Mouse (Mus musculus) MEL (cell line): ENCODE measurements around the gene A930009A15Rik. TPM values are rescaled to one million over a fixed set of nuclear protein-coding genes. Genes with fewer than 3 reads are reported as not detected.

Source experiments
- DNase-seq: peaks from one replicate; pipeline ENCODE4 v3.0.0; 2011; ENCODE audit warnings: low read depth, low spot score
- H3K27ac ChIP-seq: 2 replicates; pipeline ENCODE4 v1.5.1; 2012; ENCODE audit warnings: low read depth, mild to moderate bottlenecking, control low read depth, low read length, moderate library complexity; ENCODE audit not compliant: control insufficient read depth
- H3K27me3 ChIP-seq, 2 experiments: fragments of 150-350 bp in 1 of 2; sonication (generic) in 1 of 2; 2 replicates each; pipeline ENCODE4 v1.6.1; 2012; ENCODE audit warnings: low read length in 2 of 2, mild to moderate bottlenecking in 2 of 2, improper control_type of control experiment in 1 of 2, moderate library complexity in 1 of 2; ENCODE audit not compliant: insufficient read depth in 2 of 2, control insufficient read depth in 1 of 2
- H3K36me3 ChIP-seq, 2 experiments: 2 replicates each; pipeline ENCODE4 v1.6.1; 2012 to 2014; ENCODE audit warnings: low read length in 2 of 2, improper control_type of control experiment in 1 of 2, inconsistent platforms in 1 of 2, mild to moderate bottlenecking in 1 of 2; ENCODE audit not compliant: insufficient read depth in 2 of 2, control insufficient read depth in 1 of 2
- H3K4me1 ChIP-seq, 2 experiments: fragments of 150-350 bp in 1 of 2; sonication (generic) in 1 of 2; 2 replicates each; pipeline ENCODE4 v1.6.1; 2012; ENCODE audit warnings: low read length in 2 of 2, improper control_type of control experiment in 1 of 2, mild to moderate bottlenecking in 1 of 2; ENCODE audit not compliant: insufficient read depth in 2 of 2, control insufficient read depth in 1 of 2
- H3K4me3 ChIP-seq, 2 experiments: fragments of 150-350 bp in 1 of 2; sonication (generic) in 1 of 2; 2 replicates each; pipeline ENCODE4 v1.5.1; 2012; ENCODE audit warnings: low read depth in 2 of 2, low read length in 2 of 2, mild to moderate bottlenecking in 2 of 2, moderate library complexity in 2 of 2, control low read depth in 1 of 2, improper control_type of control experiment in 1 of 2; ENCODE audit not compliant: control insufficient read depth in 1 of 2, insufficient read depth in 1 of 2
- H3K79me2 ChIP-seq: 2 replicates; pipeline ENCODE4 v1.6.1; 2012; ENCODE audit warnings: mild to moderate bottlenecking, low read length, moderate library complexity; ENCODE audit not compliant: control insufficient read depth, poor library complexity, insufficient read depth
- H3K9ac ChIP-seq: 2 replicates; pipeline ENCODE4 v1.6.1; 2012; ENCODE audit warnings: low read depth, mild to moderate bottlenecking, control low read depth, low read length, moderate library complexity; ENCODE audit not compliant: control insufficient read depth, poor library complexity, severe bottlenecking
- H3K9me3 ChIP-seq: fragments of 150-350 bp; sonication (generic); replicated peaks from 2 replicates; pipeline ENCODE4 v1.6.1; 2012; ENCODE audit warnings: mild to moderate bottlenecking, low read length, improper control_type of control experiment, moderate library complexity; ENCODE audit not compliant: insufficient read depth
- CHD2 ChIP-seq: IDR thresholded peaks from 2 replicates; pipeline ENCODE4 v1.6.1; 2011; ENCODE audit warnings: low read length, improper control_type of control experiment
- E2F4 ChIP-seq: IDR thresholded peaks from 2 replicates; pipeline ENCODE4 v1.6.1; 2011; ENCODE audit warnings: low read depth, low read length, improper control_type of control experiment, borderline replicate concordance
- EP300 ChIP-seq, 2 experiments: IDR thresholded peaks; 2 replicates each; pipeline ENCODE4 v1.6.1; 2011; ENCODE audit warnings: improper control_type of control experiment in 2 of 2, low read length in 2 of 2, low read depth in 1 of 2, mild to moderate bottlenecking in 1 of 2
- ETS1 ChIP-seq: IDR thresholded peaks from 2 replicates; pipeline ENCODE4 v1.6.1; 2012; ENCODE audit warnings: low read depth, mild to moderate bottlenecking, inconsistent platforms, low read length, improper control_type of control experiment, moderate library complexity
- MAX ChIP-seq: IDR thresholded peaks from 2 replicates; pipeline ENCODE4 v1.6.1; 2011; ENCODE audit warnings: low read length, improper control_type of control experiment
- MYC ChIP-seq: IDR thresholded peaks from 2 replicates; pipeline ENCODE4 v1.6.1; 2011; ENCODE audit warnings: low read depth, mild to moderate bottlenecking, low read length, improper control_type of control experiment, moderate library complexity
- POLR2A ChIP-seq, 2 experiments: IDR thresholded peaks; 2 replicates each; pipeline ENCODE4 v1.6.1; 2011 to 2012; ENCODE audit warnings: low read length in 2 of 2, mild to moderate bottlenecking in 2 of 2, control low read depth in 1 of 2, improper control_type of control experiment in 1 of 2, low read depth in 1 of 2, moderate library complexity in 1 of 2; ENCODE audit not compliant: control insufficient read depth in 1 of 2, insufficient read depth in 1 of 2, poor library complexity in 1 of 2
- POLR2AphosphoS2 ChIP-seq: IDR thresholded peaks from 2 replicates; pipeline ENCODE4 v1.6.1; 2011; ENCODE audit warnings: low read length, improper control_type of control experiment
- POLR2AphosphoS5 ChIP-seq: IDR thresholded peaks from 2 replicates; pipeline ENCODE4 v1.6.1; 2012; ENCODE audit warnings: low read depth, borderline replicate concordance, mild to moderate bottlenecking, inconsistent platforms, low read length, moderate library complexity, mixed read lengths
- RAD21 ChIP-seq: IDR thresholded peaks from 2 replicates; pipeline ENCODE4 v1.6.1; 2011; ENCODE audit warnings: mild to moderate bottlenecking, low read depth, low read length, improper control_type of control experiment
- TAL1 ChIP-seq: IDR thresholded peaks from 2 replicates; pipeline ENCODE4 v1.6.1; 2012; ENCODE audit warnings: mild to moderate bottlenecking, inconsistent platforms, low read length, moderate library complexity, mixed read lengths
- TBP ChIP-seq: IDR thresholded peaks from 2 replicates; pipeline ENCODE4 v1.8.0; 2011; ENCODE audit warnings: low read depth, low read length, improper control_type of control experiment
- ZC3H11A ChIP-seq: IDR thresholded peaks from 2 replicates; pipeline ENCODE4 v1.6.1; 2012; ENCODE audit warnings: low read depth, mild to moderate bottlenecking, inconsistent platforms, low read length, improper control_type of control experiment
- ZKSCAN1 ChIP-seq: IDR thresholded peaks from 2 replicates; pipeline ENCODE4 v1.6.1; 2012; ENCODE audit warnings: low read depth, mild to moderate bottlenecking, inconsistent platforms, low read length, improper control_type of control experiment, moderate library complexity
- polyA plus RNA-seq, 2 experiments: library from polyadenylated mRNA; stranded (reverse) in 1 of 2; unstranded in 1 of 2; fragments of >175 nt in 1 of 2; fragments of >200 nt in 1 of 2; gene quantifications; 2 replicates each; pipeline versions ENCODE4 v1.2.1 to v1.2.4; 2012; ENCODE audit warnings: low replicate concordance in 2 of 2, low read depth in 1 of 2; ENCODE audit not compliant: insufficient read length in 2 of 2, insufficient read depth in 1 of 2, missing spikeins in 1 of 2
- total RNA-seq: library from RNA; depleted of rRNA; stranded (reverse); fragments of 300-350 nt; gene quantifications from 2 replicates; pipeline ENCODE4 v1.2.3, GENCODE M21; 2012

The A930009A15Rik gene
- total and polyA plus RNA-seq, 3 experiments = 0.15 TPM; not detected in 2

- no peak overlapping the region for H3K27ac ChIP-seq
- H3K9me3 ChIP-seq = no peaks in the 10 kb centered on the region
- H3K4me3 ChIP-seq = no peak overlapping the region
- no peaks in the 10 kb centered on the region for H3K4me1 ChIP-seq
- no peaks in the 10 kb centered on the region for H3K79me2 ChIP-seq
- H3K27me3 ChIP-seq = no peaks in the 10 kb centered on the region; a peak in 1 of 4 replicates
- no peak for TF ChIP-seq EP300 (IDR thresholded peaks at IDR 0.05; ENCODE audit: low read depth in 1 of 2, low read length in 2 of 2)
- no peak for TF ChIP-seq ZKSCAN1
- TF ChIP-seq MAX = no peak
- no peak for TF ChIP-seq E2F4
- no peak for TF ChIP-seq RAD21
- TF ChIP-seq TBP = no peak
- TF ChIP-seq POLR2A (IDR thresholded peaks at IDR 0.05; ENCODE audit: control insufficient read depth in 1 of 2, insufficient read depth in 1 of 2, low read depth in 1 of 2, low read length in 2 of 2, poor library complexity in 1 of 2) = no peak
- TF ChIP-seq MYC = no peak
- no peak for DNase-seq
- no peaks in the 10 kb centered on the region for H3K36me3 ChIP-seq
- no peak overlapping the region for H3K9ac ChIP-seq
These were observed 48.6 kb downstream of the A930009A15Rik start for GRCm38 (mm10) chr10:115618288-115618856.

- Histone ChIP-seq H3K27me3 (no peaks in the 10 kb centered on the region; a peak in 1 of 4 replicates), H3K27ac (no peak overlapping the region), H3K79me2 (no peaks in the 10 kb centered on the region), H3K4me1 (no peaks in the 10 kb centered on the region), H3K9ac (no peak overlapping the region), H3K4me3 (no peak overlapping the region), H3K36me3 (no peaks in the 10 kb centered on the region), H3K9me3 (no peaks in the 10 kb centered on the region)
- no peak for DNase-seq
- TF ChIP-seq MAX (no peak), TAL1 (no peak), POLR2AphosphoS2 (no peak), POLR2AphosphoS5 (no peak), TBP (no peak), CHD2 (no peak), ZC3H11A (no peak), POLR2A (IDR thresholded peaks at IDR 0.05; ENCODE audit: control insufficient read depth in 1 of 2, insufficient read depth in 1 of 2, low read depth in 1 of 2, low read length in 2 of 2, poor library complexity in 1 of 2) (no peak)
These were observed 53.7 kb downstream of the A930009A15Rik start for GRCm38 (mm10) chr10:115623481-115623880.

- Histone ChIP-seq H3K27ac (no peak overlapping the region), H3K79me2 (no peaks in the 10 kb centered on the region), H3K4me1 (no peaks in the 10 kb centered on the region), H3K4me3 (no peak overlapping the region), H3K27me3 (no peaks in the 10 kb centered on the region; a peak in 1 of 4 replicates), H3K9ac (no peak overlapping the region), H3K9me3 (no peaks in the 10 kb centered on the region), H3K36me3 (no peaks in the 10 kb centered on the region)
- no peak for DNase-seq
- TF ChIP-seq TAL1 (no peak), RAD21 (no peak), POLR2A (IDR thresholded peaks at IDR 0.05; ENCODE audit: control insufficient read depth in 1 of 2, insufficient read depth in 1 of 2, low read depth in 1 of 2, low read length in 2 of 2, poor library complexity in 1 of 2) (no peak), ETS1 (no peak)
These were observed 54.3 kb downstream of the A930009A15Rik start for GRCm38 (mm10) chr10:115623956-115624671.
